Mouse (Mus musculus): ENCODE results near the gene Cyp2s1.

DNA sequence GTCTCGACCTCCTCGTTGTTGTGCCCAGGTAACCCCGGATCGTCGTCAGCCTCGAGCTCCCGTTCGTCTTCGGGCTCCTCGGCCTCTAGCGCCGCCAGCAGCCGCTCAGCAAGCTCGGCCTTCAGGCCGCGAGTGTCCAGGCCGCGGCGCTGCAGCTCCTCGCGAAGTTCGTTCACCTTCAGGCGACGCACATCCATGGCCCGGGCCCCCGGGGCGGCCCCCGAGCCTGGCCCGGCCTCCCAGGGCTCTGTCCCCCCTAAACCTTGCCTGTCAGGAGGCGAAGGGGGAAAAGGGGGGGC, 62.3 kb downstream of the Cyp2s1 start:
- TF ChIP-seq CTCF (IDR thresholded peaks at IDR 0.05; ENCODE audit: low read depth) (peak; percentile 30), EP300 (IDR thresholded peaks at IDR 0.05; ENCODE audit: low read depth) (no peak)
